Mouse (Mus musculus) hindbrain, embryonic 16.5 days (tissue): ENCODE data around the gene Ubac1. TPM values are rescaled to one million over a fixed set of nuclear protein-coding genes. Genes with fewer than 3 reads are reported as not detected.

Source experiments
- ATAC-seq: fragments of 200-750 bp; cut with Nextera tagmentation; 2 replicates; pipeline ENCODE4 v1.8.0; 2017; ENCODE audit warnings: moderate TSS enrichment, moderate library complexity
- H3K27ac ChIP-seq: fragments of 300-500 bp; sonication (generic); 2 replicates; pipeline ENCODE4 v1.5.1; 2014; ENCODE audit warnings: low read depth, mild to moderate bottlenecking, control low read depth, low read length, moderate library complexity
- H3K27me3 ChIP-seq: fragments of 300-500 bp; sonication (generic); replicated peaks from 2 replicates; pipeline ENCODE4 v1.6.1; 2014; ENCODE audit warnings: low read length; ENCODE audit not compliant: control insufficient read depth, insufficient read depth
- H3K36me3 ChIP-seq: fragments of 300-500 bp; sonication (generic); 2 replicates; pipeline ENCODE4 v1.6.1; 2014; ENCODE audit warnings: mild to moderate bottlenecking, low read length, moderate library complexity, mixed read lengths; ENCODE audit not compliant: control insufficient read depth, insufficient read depth
- H3K4me1 ChIP-seq: fragments of 300-500 bp; sonication (generic); 2 replicates; pipeline ENCODE4 v1.6.1; 2014; ENCODE audit warnings: low read depth, low read length; ENCODE audit not compliant: control insufficient read depth, insufficient read depth
- H3K4me2 ChIP-seq: fragments of 300-500 bp; sonication (generic); 2 replicates; pipeline ENCODE4 v1.6.1; 2014; ENCODE audit warnings: mild to moderate bottlenecking, low read length, control low read depth, moderate library complexity
- H3K4me3 ChIP-seq: fragments of 300-500 bp; sonication (generic); 2 replicates; pipeline ENCODE4 v1.5.1; 2014; ENCODE audit warnings: mild to moderate bottlenecking, low read length, control low read depth, moderate library complexity
- H3K9ac ChIP-seq: fragments of 300-500 bp; sonication (generic); 2 replicates; pipeline ENCODE4 v1.6.1; 2014; ENCODE audit warnings: low read depth, mild to moderate bottlenecking, control low read depth, low read length, moderate library complexity
- H3K9me3 ChIP-seq: fragments of 300-500 bp; sonication (generic); 2 replicates; pipeline ENCODE4 v1.6.1; 2014; ENCODE audit warnings: mild to moderate bottlenecking, low read length, moderate library complexity; ENCODE audit not compliant: control insufficient read depth
- WGBS: fragments of 180-500 bp; shearing (Covaris S2); extraction: QIAGEN DNeasy Blood & Tissue Kit; methylation state at CpG from one replicate; pipeline ENCODE4 v1.1.7; 2014; 5-methylcytosine and 5-hydroxymethylcytosine counted together
- polyA plus RNA-seq: library from polyadenylated mRNA; unstranded; fragments of >200 nt; fragmentation: Nextera tagmentation; extraction: Ambion mirVana; gene quantifications from 2 replicates; pipeline ENCODE4 v1.2.1, GENCODE M21; 2015

Gene Ubac1
- polyA plus RNA-seq, 1 experiment from 2014 or later, result 141 TPM

DNA sequence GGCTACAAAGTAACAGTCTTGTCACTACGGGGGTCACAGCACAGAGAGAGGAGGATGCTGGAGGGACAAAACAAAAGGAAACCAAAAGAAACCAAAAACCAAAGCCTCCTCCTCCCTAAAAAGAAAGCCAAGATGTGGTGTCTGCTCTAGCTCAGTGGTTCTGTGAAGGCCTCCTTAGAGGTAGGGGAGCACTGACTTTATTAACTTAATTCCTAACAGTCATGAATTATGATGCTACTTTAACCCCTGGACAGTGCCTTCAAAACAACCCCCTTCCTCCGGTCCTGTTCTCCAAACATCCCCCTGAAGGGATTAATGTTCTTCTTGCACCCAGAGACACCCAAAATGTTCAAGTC lies 34.2 kb upstream of the Ubac1 start:
- H3K4me1 ChIP-seq, result no peaks in the 10 kb centered on the region; the same call in 1 of the 2 replicates
- no peak overlapping the region for H3K27ac ChIP-seq
- H3K4me3 ChIP-seq, result no peak overlapping the region
- no peak overlapping the region for H3K4me2 ChIP-seq
- 50% methylated on average over 2 of the region's 2 CpGs for WGBS
- no peaks in the 10 kb centered on the region for H3K36me3 ChIP-seq
- no peaks in the 10 kb centered on the region for H3K9me3 ChIP-seq
- no peak overlapping the region for H3K9ac ChIP-seq
- no peak for ATAC-seq
- H3K27me3 ChIP-seq, result no peaks in the 10 kb centered on the region

GRCm38 (mm10) chr2:26055046-26055746 lies 33.6 kb upstream of the Ubac1 start:
- 32% methylated on average over 8 of the region's 8 CpGs for WGBS
- Histone ChIP-seq H3K4me1 (no peaks in the 10 kb centered on the region; the same call in 1 of the 2 replicates), H3K27me3 (no peaks in the 10 kb centered on the region), H3K4me3 (no peak overlapping the region), H3K4me2 (no peak overlapping the region), H3K36me3 (no peaks in the 10 kb centered on the region), H3K27ac (no peak overlapping the region), H3K9ac (no peak overlapping the region), H3K9me3 (no peaks in the 10 kb centered on the region)
- peak; percentile 74 for ATAC-seq

DNA sequence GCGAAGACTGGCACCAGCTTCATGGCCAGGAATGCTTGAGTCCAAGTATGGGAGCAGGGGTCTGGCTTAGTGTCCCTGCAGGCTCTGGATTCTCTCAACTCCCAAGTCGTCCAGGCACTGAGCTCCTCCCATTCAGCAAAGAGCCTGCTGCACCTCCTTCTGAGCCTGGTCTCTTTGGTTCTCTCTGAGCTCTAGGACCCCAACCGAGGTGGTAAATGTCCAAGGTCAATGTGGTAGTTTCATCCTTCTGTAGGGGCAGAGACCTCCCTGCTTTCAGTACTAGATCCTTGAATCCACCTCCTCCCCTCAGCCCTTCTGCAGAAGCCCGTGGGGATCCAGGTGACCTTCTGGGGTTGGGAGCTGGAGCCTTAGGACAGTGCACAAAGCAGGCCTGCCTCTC lies 31.3 kb upstream of the Ubac1 start:
- Histone ChIP-seq H3K4me2 (no peak overlapping the region), H3K4me3 (no peak overlapping the region), H3K27ac (no peak overlapping the region), H3K27me3 (no peaks in the 10 kb centered on the region), H3K9ac (no peak overlapping the region), H3K9me3 (no peaks in the 10 kb centered on the region), H3K4me1 (no peaks in the 10 kb centered on the region; the same call in 1 of the 2 replicates), H3K36me3 (no peaks in the 10 kb centered on the region)
- 52% methylated on average over 4 of the region's 4 CpGs for WGBS
- ATAC-seq, result no peak

DNA sequence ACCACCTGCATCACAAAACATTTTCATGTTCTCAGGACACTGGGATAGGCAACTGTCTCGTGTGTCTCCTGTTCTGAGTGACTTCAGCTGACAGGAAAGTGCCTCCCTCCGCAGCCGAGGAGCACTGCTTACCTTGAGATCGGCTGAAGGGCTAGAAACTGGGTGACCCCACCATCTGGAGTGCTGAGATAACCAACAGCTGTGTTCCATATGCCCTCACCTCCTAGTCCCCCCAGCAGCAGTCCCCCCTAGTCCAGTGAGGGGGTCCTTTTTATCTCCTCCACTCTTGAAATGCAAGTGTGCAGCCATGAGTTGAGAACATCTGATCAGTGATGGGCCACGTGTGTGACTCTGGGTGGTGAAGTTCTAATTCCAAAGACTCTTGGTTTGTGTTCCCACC lies 27.3 kb upstream of the Ubac1 start:
- Histone ChIP-seq H3K27me3 (no peaks in the 10 kb centered on the region), H3K4me2 (no peak overlapping the region), H3K36me3 (no peaks in the 10 kb centered on the region), H3K4me3 (no peak overlapping the region), H3K27ac (no peak overlapping the region), H3K9me3 (no peaks in the 10 kb centered on the region), H3K9ac (no peak overlapping the region), H3K4me1 (no peaks in the 10 kb centered on the region)
- no peak for ATAC-seq
- WGBS, result 69% methylated on average over 5 of the region's 5 CpGs

DNA sequence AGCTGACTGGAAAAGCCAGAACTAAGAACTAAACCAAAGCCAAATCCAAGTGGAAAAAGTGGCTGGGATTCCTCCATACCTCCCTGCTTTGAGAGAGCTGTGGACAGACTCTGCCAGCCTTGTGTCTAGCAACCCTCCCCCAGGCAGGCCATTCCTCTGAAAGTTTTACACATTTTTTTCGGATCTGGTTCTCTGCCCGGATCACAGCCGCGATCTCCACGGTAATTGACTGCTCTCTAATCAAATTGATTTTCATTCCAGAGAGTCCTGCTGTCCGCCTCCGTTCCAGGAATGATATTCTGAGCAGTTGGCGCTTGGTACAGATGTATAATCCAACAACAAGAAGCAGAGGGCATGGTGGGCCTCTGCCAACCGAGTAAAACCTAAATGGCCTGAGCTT lies 22.7 kb upstream of the Ubac1 start:
- Histone ChIP-seq H3K27ac (0 out of 2 replicates have a peak overlapping the region, but pooled peaks have one; percentile 13), H3K36me3 (no peaks in the 10 kb centered on the region), H3K4me3 (no peak overlapping the region), H3K9ac (no peak overlapping the region), H3K4me2 (no peak overlapping the region), H3K4me1 (peaks cover 10% of the 10 kb centered on the region), H3K9me3 (no peaks in the 10 kb centered on the region), H3K27me3 (no peaks in the 10 kb centered on the region)
- 56% methylated on average over 9 of the region's 9 CpGs for WGBS
- no peak for ATAC-seq

GRCm38 (mm10) chr2:26042603-26043002 lies 21.1 kb upstream of the Ubac1 start:
- no peak overlapping the region for H3K4me2 ChIP-seq
- ATAC-seq, result no peak
- 91% methylated on average over 3 of the region's 3 CpGs for WGBS

GRCm38 (mm10) chr2:26041163-26041810 lies 19.7 kb upstream of the Ubac1 start:
- H3K9me3 ChIP-seq, result no peaks in the 10 kb centered on the region
- no peak overlapping the region for H3K4me2 ChIP-seq
- no peak overlapping the region for H3K9ac ChIP-seq
- no peaks in the 10 kb centered on the region for H3K27me3 ChIP-seq
- ATAC-seq, result no peak
- no peak overlapping the region for H3K27ac ChIP-seq
- peaks cover 10% of the 10 kb centered on the region for H3K4me1 ChIP-seq
- no peaks in the 10 kb centered on the region for H3K36me3 ChIP-seq
- no peak overlapping the region for H3K4me3 ChIP-seq
- WGBS, result 70% methylated on average over 14 of the region's 14 CpGs

More at GRCm38 (mm10) chr2:26042603-26043002, 21.1 kb upstream of the Ubac1 start:
- Histone ChIP-seq H3K4me1 (peaks cover 10% of the 10 kb centered on the region), H3K9me3 (no peaks in the 10 kb centered on the region), H3K36me3 (no peaks in the 10 kb centered on the region), H3K27ac (no peak overlapping the region), H3K9ac (no peak overlapping the region), H3K27me3 (no peaks in the 10 kb centered on the region), H3K4me3 (no peak overlapping the region)

DNA sequence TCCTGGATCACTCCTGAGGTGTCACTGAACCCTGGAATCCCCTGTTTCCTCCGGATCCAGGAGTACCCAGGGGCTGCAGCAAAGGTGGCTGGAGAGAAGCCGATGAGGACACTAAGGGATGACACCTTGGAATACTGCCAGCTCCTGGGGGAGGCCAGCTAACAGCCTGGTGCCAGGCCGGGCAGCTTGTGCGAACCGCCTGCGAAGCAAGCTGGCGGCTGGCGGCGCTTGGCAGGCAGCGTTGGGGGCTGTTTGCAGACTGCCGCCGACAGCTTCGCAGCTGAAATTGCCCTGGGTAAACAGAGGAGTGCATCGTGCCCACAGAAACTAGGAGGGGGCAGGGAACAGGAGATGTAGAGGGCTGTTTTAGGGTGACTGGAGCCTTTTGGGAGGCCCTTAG lies 18.4 kb upstream of the Ubac1 start:
- 0 out of 2 replicates have a peak, but pooled peaks have one; percentile 55 for ATAC-seq
- no peaks in the 10 kb centered on the region; the same call in 1 of the 2 replicates for H3K27me3 ChIP-seq
- peak overlapping the region; percentile 3; the same call in 1 of the 2 replicates for H3K9ac ChIP-seq
- H3K4me1 ChIP-seq, result peaks cover 10% of the 10 kb centered on the region
- 43% methylated on average over 14 of the region's 14 CpGs for WGBS
- 0 out of 2 replicates have a peak overlapping the region, but pooled peaks have one; percentile 10 for H3K4me2 ChIP-seq
- no peaks in the 10 kb centered on the region for H3K36me3 ChIP-seq
- no peak overlapping the region; the same call in 1 of the 2 replicates for H3K27ac ChIP-seq
- no peak overlapping the region for H3K4me3 ChIP-seq
- no peaks in the 10 kb centered on the region for H3K9me3 ChIP-seq

GRCm38 (mm10) chr2:26037386-26037785 lies 15.8 kb upstream of the Ubac1 start:
- H3K9me3 ChIP-seq, result no peaks in the 10 kb centered on the region
- no peak overlapping the region for H3K4me2 ChIP-seq
- peaks cover 10% of the 10 kb centered on the region for H3K4me1 ChIP-seq
- no peak for ATAC-seq
- H3K27me3 ChIP-seq, result no peaks in the 10 kb centered on the region; the same call in 1 of the 2 replicates
- H3K36me3 ChIP-seq, result no peaks in the 10 kb centered on the region
- H3K9ac ChIP-seq, result no peak overlapping the region
- no peak overlapping the region for H3K4me3 ChIP-seq
- H3K27ac ChIP-seq, result no peak overlapping the region
- WGBS, result 59% methylated on average over 6 of the region's 6 CpGs
